Mouse (Mus musculus) thymus, adult 2 months (tissue): Measurements from ENCODE around the gene Sipa1l1. TPM values are rescaled to one million over a fixed set of nuclear protein-coding genes. Genes with fewer than 3 reads are reported as not detected.

Source experiments
- DNase-seq: peaks from one replicate; pipeline ENCODE4 v3.0.0; 2021
- H3K27ac ChIP-seq: fragments of 200-500 bp; 2 replicates; pipeline ENCODE4 v1.5.1; 2012; ENCODE audit warnings: low read length, control low read depth; ENCODE audit not compliant: control insufficient read depth, insufficient read depth
- H3K27me3 ChIP-seq: fragments of 200-500 bp; 2 replicates; pipeline ENCODE4 v1.6.1; 2012; ENCODE audit warnings: mild to moderate bottlenecking, low read length, moderate library complexity, mixed read lengths; ENCODE audit not compliant: control insufficient read depth, insufficient read depth
- H3K36me3 ChIP-seq: fragments of 200-500 bp; 2 replicates; pipeline ENCODE4 v1.6.1; 2012; ENCODE audit warnings: mild to moderate bottlenecking, low read length, moderate library complexity; ENCODE audit not compliant: control insufficient read depth, insufficient read depth
- H3K4me1 ChIP-seq: fragments of 200-500 bp; replicated peaks from 2 replicates; pipeline ENCODE4 v1.6.1; 2012; ENCODE audit warnings: low read length; ENCODE audit not compliant: control insufficient read depth, insufficient read depth
- H3K4me3 ChIP-seq: fragments of 200-500 bp; 2 replicates; pipeline ENCODE4 v1.5.1; 2012; ENCODE audit warnings: mild to moderate bottlenecking, low read length, control low read depth, moderate library complexity; ENCODE audit not compliant: control insufficient read depth, insufficient read depth
- CTCF ChIP-seq: fragments of 200-500 bp; IDR thresholded peaks from 2 replicates; pipeline ENCODE4 v1.5.1; 2012; ENCODE audit warnings: mild to moderate bottlenecking, control low read depth, low read length, moderate library complexity, borderline replicate concordance; ENCODE audit not compliant: control insufficient read depth, poor library complexity, insufficient read depth; ENCODE audit errors: extremely low read depth
- POLR2A ChIP-seq: fragments of 200-500 bp; IDR thresholded peaks from 2 replicates; pipeline ENCODE4 v1.6.1; 2012; ENCODE audit warnings: mild to moderate bottlenecking, low read length, control low read depth, moderate library complexity; ENCODE audit not compliant: control insufficient read depth, poor library complexity, insufficient read depth; ENCODE audit errors: extremely low read depth
- WGBS: fragments of 180-500 bp; shearing (Covaris S2); methylation state at CpG from one replicate; pipeline ENCODE4 v1.1.7; 2018; 5-methylcytosine and 5-hydroxymethylcytosine counted together
- polyA plus RNA-seq: library from polyadenylated mRNA; depleted of rRNA; stranded (reverse); fragments of >200 nt; gene quantifications from 2 replicates; pipeline ENCODE4 v1.2.3, GENCODE M21; 2012

The Sipa1l1 gene
- polyA plus RNA-seq, 1 experiment = 43.7 TPM

DNA sequence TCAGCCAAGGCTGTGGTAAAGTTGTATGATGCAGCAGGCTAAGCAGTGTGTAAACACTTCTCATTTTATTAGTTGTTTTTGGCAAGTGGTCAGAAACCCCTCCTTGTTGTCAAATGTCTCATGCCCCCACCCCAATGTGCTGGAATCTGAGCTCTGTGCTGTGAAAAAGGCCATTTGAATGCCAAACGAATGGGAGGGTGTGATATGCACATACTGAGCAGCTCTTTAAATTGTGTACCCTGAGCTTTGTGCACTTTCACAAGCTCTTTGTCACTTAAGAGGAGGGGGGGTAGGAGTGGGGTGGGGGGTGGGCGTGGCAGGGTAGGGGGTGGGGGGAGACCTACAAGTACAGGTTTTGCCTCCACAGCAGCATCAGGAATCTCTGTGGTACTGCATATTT is 24.4 kb downstream of the Sipa1l1 start:
- 94% methylated on average over 2 of the region's 2 CpGs for WGBS

DNA sequence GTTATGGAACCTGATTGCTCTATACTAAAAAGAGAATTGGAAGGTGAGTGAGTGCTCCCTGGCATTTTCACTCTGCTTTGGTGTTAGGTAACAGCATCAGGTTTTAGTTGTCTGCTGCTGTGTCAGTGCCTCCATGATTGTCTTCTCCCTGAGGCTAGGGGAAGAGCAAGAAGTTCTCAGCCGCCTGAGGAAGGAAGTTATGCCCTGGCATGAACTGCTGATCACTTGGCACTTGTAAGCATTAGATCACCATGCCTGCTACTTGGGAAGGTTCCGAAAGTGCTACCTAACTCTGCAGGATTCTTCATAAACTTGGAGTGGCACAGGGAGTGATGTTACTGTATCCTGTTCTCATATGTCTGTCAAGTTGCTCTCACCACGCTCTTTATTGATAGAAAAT is 25.8 kb downstream of the Sipa1l1 start:
- TF ChIP-seq POLR2A (no peak), CTCF (no peak)
- 87% methylated on average over 3 of the region's 3 CpGs for WGBS
- Histone ChIP-seq H3K4me3 (no peak overlapping the region), H3K27ac (no peak overlapping the region), H3K36me3 (no peaks in the 10 kb centered on the region), H3K27me3 (no peaks in the 10 kb centered on the region), H3K4me1 (peaks cover 7% of the 10 kb centered on the region)
- DNase-seq = no peak

More for the DNA sequence above, 24.4 kb downstream of the Sipa1l1 start:
- H3K27ac ChIP-seq = no peak overlapping the region
- TF ChIP-seq POLR2A = no peak
- no peak for TF ChIP-seq CTCF
- peaks cover 16% of the 10 kb centered on the region for H3K4me1 ChIP-seq
- H3K36me3 ChIP-seq = no peaks in the 10 kb centered on the region
- H3K4me3 ChIP-seq = no peak overlapping the region
- DNase-seq = no peak
- no peaks in the 10 kb centered on the region for H3K27me3 ChIP-seq

DNA sequence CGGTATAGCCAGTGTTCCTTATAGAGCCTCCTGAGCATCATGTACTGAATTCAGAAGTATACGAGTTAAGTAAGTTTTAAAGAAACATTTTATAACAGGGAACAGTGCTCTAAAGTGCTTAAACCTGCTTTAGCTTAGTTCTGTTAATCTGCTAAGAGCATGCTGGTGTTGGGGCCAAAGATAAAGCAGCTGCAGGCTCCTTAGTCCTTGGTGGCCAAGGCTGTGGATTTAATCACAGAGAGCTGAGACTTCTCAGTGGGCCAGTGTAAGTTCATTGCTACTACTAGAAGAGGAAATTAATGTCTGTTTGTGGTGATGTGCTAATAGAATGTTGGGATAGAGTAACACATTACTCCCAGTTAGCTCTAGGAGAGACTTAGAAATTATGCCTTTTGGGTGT is 27.1 kb downstream of the Sipa1l1 start:
- no peak for DNase-seq
- 95% methylated on average over 2 of the region's 2 CpGs for WGBS
- H3K4me3 ChIP-seq = no peak overlapping the region
- H3K36me3 ChIP-seq = no peaks in the 10 kb centered on the region
- no peaks in the 10 kb centered on the region for H3K27me3 ChIP-seq
- H3K4me1 ChIP-seq = no peaks in the 10 kb centered on the region
- TF ChIP-seq CTCF (no peak), POLR2A (no peak)
- H3K27ac ChIP-seq = no peak overlapping the region

DNA sequence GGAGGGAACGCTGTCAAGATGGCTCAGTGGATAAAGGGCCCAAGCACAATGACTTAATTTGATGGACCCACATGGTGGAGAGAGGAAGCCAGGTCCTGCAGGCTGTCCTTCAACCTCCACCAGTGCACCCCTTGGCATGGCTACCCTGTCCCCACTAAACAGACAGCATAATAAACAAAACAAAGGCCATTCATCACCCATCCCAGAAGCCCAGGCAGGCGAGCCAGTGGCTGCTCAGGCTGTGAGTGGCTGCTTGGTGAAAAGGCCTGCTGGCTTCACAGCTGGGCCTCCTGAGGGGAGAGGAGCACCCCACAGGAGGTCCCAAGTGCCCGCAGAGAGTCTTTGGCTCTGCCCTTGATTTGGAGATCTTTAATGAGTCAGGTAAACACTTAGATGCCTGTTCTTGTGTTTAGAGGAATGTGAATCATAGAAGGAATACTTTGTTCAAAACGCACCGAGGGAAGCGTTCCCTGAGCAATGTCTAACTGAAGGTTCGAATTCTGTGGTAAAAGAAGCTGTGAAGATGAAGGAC is 27.6 kb downstream of the Sipa1l1 start:
- H3K36me3 ChIP-seq = no peaks in the 10 kb centered on the region
- WGBS = 91% methylated on average over 7 of the region's 7 CpGs
- no peaks in the 10 kb centered on the region for H3K4me1 ChIP-seq
- no peak for DNase-seq
- no peak overlapping the region for H3K27ac ChIP-seq
- TF ChIP-seq POLR2A = no peak
- no peak for TF ChIP-seq CTCF
- H3K4me3 ChIP-seq = no peak overlapping the region
- no peaks in the 10 kb centered on the region for H3K27me3 ChIP-seq

DNA sequence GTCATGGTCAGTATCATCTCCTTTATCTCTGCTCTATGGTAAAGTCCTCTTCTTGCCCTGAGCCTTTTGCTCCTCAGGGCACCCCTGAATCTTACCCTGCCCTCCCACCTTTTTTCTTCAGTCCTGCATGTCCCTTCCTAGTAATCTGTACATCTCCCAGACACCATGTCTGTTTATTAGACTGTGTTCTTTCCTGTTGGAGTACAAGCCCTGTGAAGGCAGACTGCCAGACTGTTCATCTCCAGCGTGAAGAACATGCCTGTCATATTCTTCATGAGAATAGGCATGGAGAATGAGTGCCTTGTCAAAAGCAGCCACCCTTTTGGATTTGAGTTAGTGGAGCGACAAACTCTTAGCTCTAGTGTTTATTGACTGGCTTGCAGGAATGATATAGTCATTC is 28.1 kb downstream of the Sipa1l1 start:
- 93% methylated on average over 2 of the region's 2 CpGs for whole genome bisulfite sequencing
- TF ChIP-seq CTCF = no peak
- no peak for TF ChIP-seq POLR2A
- H3K36me3 ChIP-seq = no peaks in the 10 kb centered on the region
- no peak overlapping the region for H3K4me3 ChIP-seq
- H3K4me1 ChIP-seq = no peaks in the 10 kb centered on the region
- H3K27ac ChIP-seq = no peak overlapping the region
- no peak for DNase-seq
- H3K27me3 ChIP-seq = no peaks in the 10 kb centered on the region

DNA sequence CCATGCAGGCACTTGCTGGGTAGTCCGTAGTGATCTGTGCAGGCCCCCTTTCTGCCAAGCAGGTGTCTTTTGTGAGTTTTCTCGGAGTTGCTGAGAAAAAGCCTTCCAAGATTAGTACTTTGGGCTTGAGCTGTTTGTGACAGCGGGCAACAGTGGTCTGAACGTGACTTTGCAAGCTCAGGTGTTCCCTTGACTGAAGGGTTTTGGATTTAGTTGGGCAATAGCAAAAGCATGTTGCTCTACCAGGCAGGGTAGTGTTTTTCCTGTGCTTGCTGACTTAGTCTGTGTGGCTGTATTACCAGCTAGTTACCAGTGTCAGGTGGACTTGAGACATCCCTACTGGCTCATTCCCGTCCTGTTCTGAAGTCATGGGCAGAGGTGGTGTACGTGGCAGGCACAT is 30.2 kb downstream of the Sipa1l1 start:
- TF ChIP-seq CTCF (no peak), POLR2A (no peak)
- no peak overlapping the region for H3K27ac ChIP-seq
- WGBS = 94% methylated on average over 6 of the region's 6 CpGs
- no peaks in the 10 kb centered on the region for H3K36me3 ChIP-seq
- peaks cover 6% of the 10 kb centered on the region for H3K4me1 ChIP-seq
- no peak overlapping the region for H3K4me3 ChIP-seq
- H3K27me3 ChIP-seq = no peaks in the 10 kb centered on the region
- no peak for DNase-seq

DNA sequence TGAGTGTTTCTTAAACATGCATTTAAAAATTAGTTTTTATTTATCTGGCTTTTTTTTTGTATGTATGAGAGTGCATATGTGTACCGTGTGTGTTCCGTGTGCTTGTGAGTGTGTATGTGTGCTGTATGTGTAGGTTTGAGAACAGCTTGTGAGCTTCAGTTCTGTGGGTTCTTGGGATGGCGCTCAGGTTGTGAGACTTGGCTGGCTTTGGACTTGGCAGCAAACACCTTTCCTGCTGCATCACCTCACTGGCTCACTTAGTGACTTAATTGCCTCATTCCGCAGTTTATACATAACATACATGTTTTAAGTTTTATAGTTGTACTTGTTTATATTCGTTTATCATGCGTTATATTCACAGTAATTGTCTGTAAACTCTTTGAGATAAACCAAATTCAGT is 35.0 kb downstream of the Sipa1l1 start:
- Histone ChIP-seq H3K27ac (no peak overlapping the region), H3K4me1 (peaks cover 16% of the 10 kb centered on the region), H3K27me3 (no peaks in the 10 kb centered on the region), H3K4me3 (no peak overlapping the region), H3K36me3 (no peaks in the 10 kb centered on the region)
- no peak for DNase-seq
- TF ChIP-seq POLR2A = no peak
- no peak for TF ChIP-seq CTCF
- 96% methylated on average over 6 of the region's 6 CpGs for WGBS
